Mouse (Mus musculus) liver, embryonic 13.5 days (tissue): ENCODE results near the gene Cd8a. TPM values are rescaled to one million over a fixed set of nuclear protein-coding genes. Genes with fewer than 3 reads are reported as not detected.

Source experiments
- ATAC-seq: fragments of 200-750 bp; cut with Nextera tagmentation; 2 replicates; pipeline ENCODE4 v1.8.0; 2017; ENCODE audit warnings: low read depth, mild to moderate bottlenecking, moderate number of reproducible peaks, moderate library complexity
- DNase-seq: peaks from one replicate; pipeline ENCODE4 v3.0.0; 2022
- H3K27ac ChIP-seq: fragments of 300-500 bp; sonication (generic); 2 replicates; pipeline ENCODE4 v1.5.1; 2015; ENCODE audit warnings: moderate library complexity, mild to moderate bottlenecking, inconsistent platforms
- H3K27me3 ChIP-seq: fragments of 300-500 bp; sonication (generic); 2 replicates; pipeline ENCODE4 v1.6.1; 2015; ENCODE audit warnings: mild to moderate bottlenecking, inconsistent platforms
- H3K36me3 ChIP-seq: fragments of 300-500 bp; sonication (generic); 2 replicates; pipeline ENCODE4 v1.6.1; 2015; ENCODE audit warnings: mild to moderate bottlenecking, inconsistent platforms
- H3K4me1 ChIP-seq: fragments of 300-500 bp; sonication (generic); replicated peaks from 2 replicates; pipeline ENCODE4 v1.6.1; 2015; ENCODE audit warnings: inconsistent platforms
- H3K4me2 ChIP-seq: fragments of 300-500 bp; sonication (generic); 2 replicates; pipeline ENCODE4 v1.6.1; 2015; ENCODE audit warnings: inconsistent platforms, mild to moderate bottlenecking, moderate library complexity
- H3K4me3 ChIP-seq: fragments of 300-500 bp; sonication (generic); replicated peaks from 2 replicates; pipeline ENCODE4 v1.5.1; 2015; ENCODE audit warnings: mild to moderate bottlenecking, inconsistent platforms
- H3K9ac ChIP-seq: fragments of 300-500 bp; sonication (generic); 2 replicates; pipeline ENCODE4 v1.6.1; 2015; ENCODE audit warnings: mild to moderate bottlenecking, inconsistent platforms
- H3K9me3 ChIP-seq: fragments of 300-500 bp; sonication (generic); replicated peaks from 2 replicates; pipeline ENCODE4 v1.6.1; 2016; ENCODE audit warnings: inconsistent platforms
- WGBS: fragments of 180-500 bp; shearing (Covaris S2); methylation state at CpG from one replicate; pipeline ENCODE4 v1.1.7; 2015; ENCODE audit not compliant: insufficient replicate concordance; 5-methylcytosine and 5-hydroxymethylcytosine counted together
- polyA plus RNA-seq: library from polyadenylated mRNA; unstranded; fragments of >200 nt; fragmentation: Nextera tagmentation; extraction: Ambion mirVana; gene quantifications from 2 replicates; pipeline ENCODE4 v1.2.1, GENCODE M21; 2015

The Cd8a gene
- polyA plus RNA-seq, 1 experiment from 2014 or later, result not detected

DNA sequence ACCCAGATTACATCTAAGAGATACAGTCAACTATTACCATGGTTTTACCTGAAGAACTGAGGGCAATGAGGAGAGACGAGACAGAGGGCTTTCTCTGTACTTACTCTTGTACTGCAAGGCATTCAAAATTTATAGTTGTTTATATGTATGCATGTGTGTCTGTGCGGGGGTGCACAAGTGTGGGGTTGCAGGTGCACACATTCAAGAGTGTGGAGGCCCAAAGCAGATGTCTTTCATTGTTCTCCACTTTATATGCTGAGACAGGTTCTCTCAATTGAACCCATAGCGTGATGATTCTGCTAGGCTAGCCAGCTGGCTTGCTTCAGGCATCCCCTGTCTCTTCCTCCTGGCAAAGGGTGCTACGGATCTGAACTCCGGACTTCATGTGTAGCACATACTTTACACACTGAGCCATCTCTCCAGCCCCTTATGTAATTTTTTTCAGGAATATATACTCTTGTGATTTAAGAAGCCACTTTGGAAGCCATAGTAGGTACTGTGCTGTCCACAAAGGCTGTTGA lies 2.1 kb upstream of the Cd8a start:
- no peak overlapping the region for H3K9ac ChIP-seq
- H3K27me3 ChIP-seq, result no peaks in the 10 kb centered on the region
- ATAC-seq (no peak), DNase-seq (no peak)
- H3K27ac ChIP-seq, result no peak overlapping the region
- H3K4me1 ChIP-seq, result no peaks in the 10 kb centered on the region
- H3K4me2 ChIP-seq, result no peak overlapping the region
- WGBS, result 65% methylated on average over 5 of the region's 5 CpGs
- no peak overlapping the region for H3K4me3 ChIP-seq
- H3K36me3 ChIP-seq, result no peaks in the 10 kb centered on the region
- no peaks in the 10 kb centered on the region for H3K9me3 ChIP-seq

DNA sequence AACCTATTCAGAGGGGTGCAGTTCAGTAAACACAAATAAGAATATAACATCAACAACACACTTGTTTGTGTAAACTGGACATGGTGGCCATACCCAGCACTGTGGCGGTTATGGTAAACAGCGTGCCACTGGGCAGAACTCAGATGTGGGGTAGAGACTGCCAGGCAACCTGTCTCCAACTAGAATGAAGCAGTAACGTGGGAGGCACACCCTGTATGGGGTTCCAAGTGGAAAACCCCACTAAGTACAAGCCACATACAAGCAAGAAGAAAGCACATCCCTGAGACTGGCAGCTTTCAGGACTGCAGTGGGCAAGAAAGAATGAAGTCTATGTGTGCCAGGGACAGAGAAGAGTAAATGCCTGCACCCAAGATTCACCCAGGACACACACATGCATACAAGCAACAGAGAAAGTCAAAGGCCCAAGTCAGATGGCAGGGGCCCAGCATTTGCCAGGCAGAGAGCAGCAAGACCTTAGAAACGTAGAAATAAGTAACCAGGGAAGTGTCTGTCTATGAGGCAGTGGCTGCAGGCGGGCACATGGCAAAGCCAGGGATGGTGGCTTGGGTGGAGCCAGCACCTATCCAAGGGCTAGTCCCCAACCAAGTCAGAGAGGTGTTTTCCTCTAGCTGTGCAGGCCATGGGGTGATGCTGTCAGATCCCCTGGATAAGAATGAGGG lies 1.0 kb upstream of the Cd8a start:
- Histone ChIP-seq H3K4me1 (no peaks in the 10 kb centered on the region), H3K9me3 (no peaks in the 10 kb centered on the region), H3K9ac (no peak overlapping the region), H3K27ac (no peak overlapping the region), H3K36me3 (no peaks in the 10 kb centered on the region), H3K4me2 (no peak overlapping the region), H3K27me3 (no peaks in the 10 kb centered on the region), H3K4me3 (no peak overlapping the region)
- no peak for DNase-seq
- WGBS, result 69% methylated on average over 5 of the region's 5 CpGs
- no peak for ATAC-seq

DNA sequence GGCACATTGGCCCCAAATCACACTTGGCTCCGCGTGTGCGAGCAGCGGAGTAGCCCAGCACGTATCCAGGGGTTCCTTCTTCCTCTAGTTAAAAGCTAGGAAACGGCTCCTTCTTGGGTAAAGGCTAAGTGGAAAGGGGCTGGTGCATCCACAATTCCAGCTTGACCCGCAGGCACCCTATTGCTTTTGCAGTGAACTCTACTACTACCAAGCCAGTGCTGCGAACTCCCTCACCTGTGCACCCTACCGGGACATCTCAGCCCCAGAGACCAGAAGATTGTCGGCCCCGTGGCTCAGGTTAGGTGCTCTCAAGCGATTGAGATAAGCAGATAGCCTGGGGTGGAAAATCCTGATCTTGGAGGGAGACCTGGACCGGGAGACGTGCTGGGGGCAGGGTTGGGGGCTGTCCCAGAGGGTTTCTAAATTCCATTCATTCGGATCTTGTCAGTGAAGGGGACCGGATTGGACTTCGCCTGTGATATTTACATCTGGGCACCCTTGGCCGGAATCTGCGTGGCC lies 1.1 kb downstream of the Cd8a start:
- Histone ChIP-seq H3K9me3 (no peaks in the 10 kb centered on the region), H3K4me1 (no peaks in the 10 kb centered on the region), H3K4me3 (no peak overlapping the region), H3K36me3 (no peaks in the 10 kb centered on the region), H3K27ac (no peak overlapping the region), H3K9ac (no peak overlapping the region), H3K27me3 (no peaks in the 10 kb centered on the region), H3K4me2 (no peak overlapping the region)
- no peak for ATAC-seq
- DNase-seq, result no peak
- WGBS, result 77% methylated on average over 19 of the region's 19 CpGs

DNA sequence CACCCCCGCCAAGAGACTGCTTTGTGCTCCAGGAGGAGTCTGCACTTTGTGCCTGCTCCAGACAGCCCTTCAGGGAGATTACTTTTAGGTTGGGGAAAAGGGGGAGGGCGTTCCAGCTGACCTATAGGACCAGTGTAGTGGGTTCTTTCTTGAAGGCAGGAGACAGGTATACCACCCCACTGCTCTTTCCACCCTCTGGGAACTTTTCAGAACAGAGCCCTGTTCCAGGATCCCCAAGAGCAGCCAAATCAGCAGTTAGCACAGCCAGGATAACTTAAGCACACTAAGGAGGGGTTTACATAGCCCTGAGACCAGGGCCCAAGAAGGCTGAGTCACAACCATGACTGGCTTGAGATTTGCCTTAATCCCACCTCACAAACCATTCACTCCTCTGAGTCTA lies 1.7 kb downstream of the Cd8a start:
- no peaks in the 10 kb centered on the region for H3K36me3 ChIP-seq
- 47% methylated on average over 2 of the region's 2 CpGs for WGBS
- H3K27ac ChIP-seq, result no peak overlapping the region
- no peak overlapping the region for H3K4me3 ChIP-seq
- no peak for ATAC-seq
- H3K9ac ChIP-seq, result no peak overlapping the region
- DNase-seq, result no peak
- no peak overlapping the region for H3K4me2 ChIP-seq
- no peaks in the 10 kb centered on the region for H3K4me1 ChIP-seq
- H3K9me3 ChIP-seq, result no peaks in the 10 kb centered on the region
- no peaks in the 10 kb centered on the region for H3K27me3 ChIP-seq

DNA sequence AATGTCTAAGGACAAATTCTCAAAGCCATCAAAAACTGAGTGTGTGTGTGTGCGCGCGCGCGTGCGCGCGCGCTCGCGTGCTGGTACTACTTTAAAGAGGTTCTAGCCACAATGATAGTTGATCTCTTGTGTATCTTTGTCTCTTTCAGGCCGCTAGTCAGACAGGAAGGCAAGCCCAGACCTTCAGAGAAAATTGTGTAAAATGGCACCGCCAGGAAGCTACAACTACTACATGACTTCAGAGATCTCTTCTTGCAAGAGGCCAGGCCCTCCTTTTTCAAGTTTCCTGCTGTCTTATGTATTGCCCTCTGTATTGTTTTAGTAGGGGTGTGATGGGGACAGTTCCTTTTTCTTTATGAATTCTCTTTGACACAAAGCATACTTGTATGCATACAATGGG lies 3.5 kb downstream of the Cd8a start:
- Histone ChIP-seq H3K27ac (no peak overlapping the region), H3K27me3 (no peaks in the 10 kb centered on the region), H3K4me1 (no peaks in the 10 kb centered on the region), H3K9ac (no peak overlapping the region), H3K36me3 (no peaks in the 10 kb centered on the region), H3K9me3 (no peaks in the 10 kb centered on the region), H3K4me2 (no peak overlapping the region), H3K4me3 (no peak overlapping the region)
- 86% methylated on average over 13 of the region's 13 CpGs for WGBS
- ATAC-seq (no peak), DNase-seq (no peak)

DNA sequence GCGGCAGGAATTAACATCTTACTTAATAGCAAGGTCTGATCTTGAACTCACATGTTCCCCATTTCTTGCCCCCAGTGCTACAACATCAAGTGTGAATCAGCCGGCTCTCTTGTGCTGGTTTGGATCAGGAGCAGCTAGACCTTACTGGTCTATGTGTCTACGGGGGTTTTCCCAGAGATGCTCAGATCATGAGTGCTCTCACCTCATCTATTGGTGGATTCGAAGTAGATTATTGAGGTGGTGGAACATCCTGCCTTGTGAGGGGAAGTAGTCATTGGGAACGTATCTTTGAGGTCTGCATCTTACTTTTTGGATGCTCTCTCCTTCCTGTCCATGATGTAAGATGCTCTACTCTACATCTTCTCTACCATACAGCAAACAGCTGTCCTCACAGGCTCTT lies 8.4 kb downstream of the Cd8a start:
- H3K4me1 ChIP-seq, result no peaks in the 10 kb centered on the region
- DNase-seq (no peak), ATAC-seq (no peak)
- no peak overlapping the region for H3K9ac ChIP-seq
- no peak overlapping the region for H3K27ac ChIP-seq
- no peak overlapping the region for H3K4me3 ChIP-seq
- H3K27me3 ChIP-seq, result no peaks in the 10 kb centered on the region
- no peak overlapping the region for H3K4me2 ChIP-seq
- H3K9me3 ChIP-seq, result no peaks in the 10 kb centered on the region
- H3K36me3 ChIP-seq, result no peaks in the 10 kb centered on the region
- 65% methylated on average over 5 of the region's 5 CpGs for WGBS

DNA sequence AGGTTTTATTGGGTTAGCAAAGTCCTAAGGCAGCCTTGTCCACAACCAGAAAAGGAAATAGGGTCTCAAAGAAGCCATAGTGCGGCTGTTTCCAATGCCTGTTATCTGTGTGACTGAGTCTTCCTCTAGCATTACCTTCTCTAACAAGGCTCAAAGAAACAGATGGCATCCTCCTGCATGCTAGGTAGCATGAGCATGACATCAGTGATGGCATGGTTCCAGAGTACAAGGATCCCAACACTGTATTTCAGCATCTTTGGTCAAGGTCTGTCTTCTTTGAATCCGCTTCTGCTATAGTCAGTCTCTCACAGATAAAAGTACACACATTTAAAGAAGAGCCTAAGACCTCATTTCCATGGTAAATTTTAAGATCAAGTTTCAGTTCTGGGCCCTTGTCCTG lies 17.3 kb downstream of the Cd8a start:
- DNase-seq, result no peak
- no peaks in the 10 kb centered on the region for H3K9me3 ChIP-seq
- no peak for ATAC-seq
- peaks cover 43% of the 10 kb centered on the region for H3K36me3 ChIP-seq
- no peak overlapping the region for H3K9ac ChIP-seq
- WGBS, result 88% methylated on average over 2 of the region's 2 CpGs
- no peak overlapping the region for H3K27ac ChIP-seq
- no peaks in the 10 kb centered on the region for H3K27me3 ChIP-seq
- H3K4me3 ChIP-seq, result no peak overlapping the region
- H3K4me2 ChIP-seq, result no peak overlapping the region
- no peaks in the 10 kb centered on the region for H3K4me1 ChIP-seq

DNA sequence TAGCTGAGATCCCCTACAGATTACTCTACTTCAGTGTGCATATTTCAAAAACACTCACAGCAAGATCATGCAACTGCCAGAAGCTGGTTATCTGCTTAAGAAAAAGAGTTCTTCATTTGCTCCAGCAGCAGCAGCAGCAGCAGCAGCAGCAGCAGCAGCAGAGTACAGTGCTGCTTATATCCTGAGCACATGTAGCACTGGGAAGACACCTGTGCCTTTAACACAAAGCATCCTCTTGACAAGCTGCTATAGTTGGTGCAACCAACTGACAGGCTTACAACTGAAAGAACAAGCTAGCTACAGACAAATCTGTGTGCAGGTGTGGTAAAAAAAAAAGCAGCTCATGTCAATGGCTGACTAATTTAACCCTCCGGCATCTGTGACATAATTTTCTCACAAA lies 22.8 kb downstream of the Cd8a start:
- ATAC-seq (no peak), DNase-seq (no peak)
- WGBS, result 98% methylated on average over 1 of the region's 1 CpGs
- Histone ChIP-seq H3K4me1 (no peaks in the 10 kb centered on the region), H3K4me2 (no peak overlapping the region), H3K4me3 (no peak overlapping the region), H3K27ac (no peak overlapping the region), H3K36me3 (peaks cover 55% of the 10 kb centered on the region), H3K27me3 (no peaks in the 10 kb centered on the region), H3K9ac (no peak overlapping the region), H3K9me3 (no peaks in the 10 kb centered on the region)

DNA sequence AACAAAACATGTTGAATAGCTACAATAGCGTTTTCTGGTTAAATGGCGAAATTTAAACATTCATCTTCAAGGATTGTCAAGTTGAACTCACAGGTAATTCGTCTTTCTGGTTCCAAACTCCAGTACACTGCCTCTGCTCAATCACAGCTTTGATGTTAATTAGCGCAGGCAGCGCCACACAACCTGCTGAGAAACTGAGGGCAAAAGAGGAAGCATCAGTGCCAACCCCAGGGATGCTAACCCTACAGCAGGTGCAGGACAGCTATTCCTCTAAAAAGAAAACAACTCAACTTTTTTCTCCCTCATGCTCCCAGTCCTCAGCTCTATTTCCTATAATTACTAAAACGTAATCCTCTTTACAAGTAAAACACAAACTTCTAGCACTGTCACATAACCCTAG lies 23.5 kb downstream of the Cd8a start:
- WGBS, result 80% methylated on average over 6 of the region's 6 CpGs
- no peaks in the 10 kb centered on the region for H3K27me3 ChIP-seq
- DNase-seq (no peak), ATAC-seq (no peak)
- no peaks in the 10 kb centered on the region for H3K4me1 ChIP-seq
- H3K9ac ChIP-seq, result no peak overlapping the region
- no peaks in the 10 kb centered on the region for H3K9me3 ChIP-seq
- no peak overlapping the region for H3K4me2 ChIP-seq
- H3K36me3 ChIP-seq, result peaks cover 48% of the 10 kb centered on the region
- no peak overlapping the region for H3K4me3 ChIP-seq
- no peak overlapping the region for H3K27ac ChIP-seq

DNA sequence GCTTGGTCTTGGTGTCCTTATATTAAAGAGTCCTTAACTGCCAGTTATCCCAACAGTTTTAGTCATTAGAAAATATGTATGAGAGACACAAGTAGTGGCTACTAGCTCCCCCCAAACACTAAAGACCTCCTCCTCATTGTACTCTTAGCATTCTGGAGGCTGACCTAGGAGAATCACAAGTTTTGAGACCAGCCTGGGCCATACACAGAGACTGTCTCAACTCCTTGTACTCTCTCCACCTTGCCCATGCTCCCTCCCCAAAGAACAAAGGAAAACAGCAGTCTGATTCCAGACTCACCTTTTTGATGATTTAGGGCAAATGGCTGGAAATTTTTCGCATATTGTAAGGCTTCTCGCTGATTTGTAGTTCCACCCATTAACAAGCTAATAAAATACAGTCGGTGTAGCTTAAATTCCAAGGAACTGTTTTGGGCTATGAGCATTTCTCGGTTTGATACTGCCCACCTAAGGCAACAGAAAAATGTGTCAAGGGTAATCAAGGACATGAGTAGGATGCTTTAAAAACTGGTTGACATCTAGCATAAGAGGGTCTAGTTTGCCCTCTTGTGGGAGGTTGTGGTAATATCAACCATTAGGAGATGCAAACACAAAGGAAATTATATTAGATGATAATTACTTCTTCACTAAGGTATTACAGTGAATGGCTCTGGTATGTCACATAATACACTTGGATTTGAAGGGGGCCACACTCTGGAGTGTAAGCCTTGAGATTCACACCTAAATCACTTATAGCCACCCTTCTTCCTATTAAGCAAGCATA lies 25.8 kb downstream of the Cd8a start:
- no peaks in the 10 kb centered on the region for H3K9me3 ChIP-seq
- peaks cover 33% of the 10 kb centered on the region for H3K36me3 ChIP-seq
- no peak overlapping the region for H3K27ac ChIP-seq
- no peak overlapping the region for H3K4me2 ChIP-seq
- no peak overlapping the region for H3K9ac ChIP-seq
- no peak for ATAC-seq
- H3K4me1 ChIP-seq, result no peaks in the 10 kb centered on the region
- DNase-seq, result no peak
- WGBS, result 79% methylated on average over 4 of the region's 4 CpGs
- no peaks in the 10 kb centered on the region for H3K27me3 ChIP-seq
- H3K4me3 ChIP-seq, result no peak overlapping the region

DNA sequence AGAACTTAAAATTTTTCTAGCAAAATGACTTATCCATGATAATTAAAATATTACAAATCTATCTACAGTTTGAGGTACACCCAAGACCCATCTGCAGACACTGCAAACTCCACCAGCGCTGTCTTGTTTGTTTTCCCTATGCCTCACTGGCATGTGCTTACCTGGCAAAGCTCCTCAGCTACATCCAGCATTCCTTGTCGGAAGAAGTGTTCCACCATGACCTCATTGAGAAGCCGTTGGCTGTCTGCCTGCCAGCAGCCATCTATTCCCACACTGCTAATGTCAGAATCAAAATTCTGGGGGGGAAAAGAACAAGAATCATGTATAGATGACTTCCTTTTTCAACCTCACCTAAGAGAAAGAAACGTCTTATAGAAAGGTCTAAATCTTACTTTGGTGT lies 41.4 kb downstream of the Cd8a start:
- ATAC-seq, result no peak

More for the DNA sequence above, 41.4 kb downstream of the Cd8a start:
- Histone ChIP-seq H3K9ac (no peak overlapping the region), H3K36me3 (peaks cover 20% of the 10 kb centered on the region), H3K4me2 (no peak overlapping the region), H3K4me3 (no peak overlapping the region), H3K4me1 (peaks cover 13% of the 10 kb centered on the region), H3K27ac (no peak overlapping the region), H3K27me3 (no peaks in the 10 kb centered on the region), H3K9me3 (no peaks in the 10 kb centered on the region)
- WGBS, result 76% methylated on average over 4 of the region's 4 CpGs
- DNase-seq, result no peak
